Mouse (Mus musculus): ENCODE measurements around the gene Rnf113a2. TPM values are rescaled to one million over a fixed set of nuclear protein-coding genes. Genes with fewer than 3 reads are reported as not detected.

Gene Rnf113a2
- 21.1 and 24.9 TPM in 2 replicates for polyA plus RNA-seq (2015; fragmentation: Nextera tagmentation; extraction: Ambion mirVana)

DNA sequence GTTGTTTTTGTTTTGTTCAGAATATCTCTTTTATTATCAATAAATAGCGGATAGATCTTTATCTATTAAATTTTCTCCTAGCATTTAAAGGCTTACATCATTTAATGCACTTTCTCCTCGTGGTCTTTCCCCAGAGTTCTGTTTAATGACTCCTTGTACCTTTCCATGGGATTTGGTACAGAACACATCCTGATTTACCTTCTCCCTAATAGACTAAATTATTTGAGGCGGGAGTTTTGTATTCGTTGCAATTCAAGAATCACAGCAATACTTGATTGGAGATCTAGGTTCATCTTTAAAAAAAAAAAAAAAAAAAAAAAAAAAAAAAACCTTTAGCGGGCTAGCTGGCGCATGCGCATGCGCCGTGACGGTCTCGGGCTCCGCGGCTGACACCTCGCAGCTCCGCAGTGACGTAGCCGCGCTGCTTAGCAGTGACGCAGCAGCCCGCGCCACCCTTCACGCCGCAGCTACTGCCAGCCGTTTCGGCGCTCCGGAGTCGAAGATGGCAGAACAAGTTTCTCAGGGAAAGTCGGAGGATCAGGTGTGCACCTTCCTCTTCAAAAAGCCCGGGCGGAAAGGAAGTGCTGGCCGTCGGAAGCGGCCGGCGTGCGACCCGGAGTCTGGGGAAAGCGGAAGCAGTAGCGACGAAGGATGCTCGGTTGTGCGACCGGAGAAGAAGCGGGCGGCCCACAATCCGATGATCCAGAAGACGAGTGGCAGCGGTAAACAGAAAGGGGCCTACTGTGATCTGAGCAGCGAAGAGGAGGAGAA is at the start of gene Rnf113a2:
Rnf113a2 (plus strand) TSS at position 363 of the 771 bp plus-strand sequence.

GRCm38 (mm10) chr12:84408819-84409507 is 8.0 kb upstream of the Rnf113a2 start, which contains the start of the genes Entpd5 and Bbof1:
TSS of gene Entpd5 (minus strand) at chr12:84409029.
TSS of gene Bbof1 (plus strand) at chr12:84409071.

GRCm38 (mm10) chr12:84450718-84451646 is 34.0 kb downstream of the Rnf113a2 start, which contains the start of the genes Aldh6a1 and Lin52:
TSS of gene Aldh6a1 (minus strand) at chr12:84451004.
TSS of gene Lin52 (plus strand) at chr12:84451422.

Other genes with a start within 250 kb of the Rnf113a2 start
- gene Elmsan1, start 198.3 kb upstream of the Rnf113a2 start, polyA plus RNA-seq (2015; fragmentation: Nextera tagmentation; extraction: Ambion mirVana), result 5.9 and 6.6 TPM in 2 replicates
- gene Ptgr2, start 132.0 kb upstream of the Rnf113a2 start, polyA plus RNA-seq (2015; fragmentation: Nextera tagmentation; extraction: Ambion mirVana), result 29.9 and 34.9 TPM in 2 replicates
- gene Zfp410, start 100.3 kb upstream of the Rnf113a2 start, polyA plus RNA-seq (2015; fragmentation: Nextera tagmentation; extraction: Ambion mirVana), result 41.1 and 44.6 TPM in 2 replicates
- 22.1 and 25.4 TPM in 2 replicates for gene Coq6, start 55.5 kb upstream of the Rnf113a2 start, polyA plus RNA-seq (2015; fragmentation: Nextera tagmentation; extraction: Ambion mirVana)
- 0.82 and 0.93 TPM in 2 replicates for gene Fam161b, start 55.4 kb upstream of the Rnf113a2 start, polyA plus RNA-seq (2015; fragmentation: Nextera tagmentation; extraction: Ambion mirVana)
- 13.4 and 16.0 TPM in 2 replicates for gene Entpd5, start 8.2 kb upstream of the Rnf113a2 start, polyA plus RNA-seq (2015; fragmentation: Nextera tagmentation; extraction: Ambion mirVana)
- gene Bbof1, start 8.1 kb upstream of the Rnf113a2 start, polyA plus RNA-seq (2015; fragmentation: Nextera tagmentation; extraction: Ambion mirVana), result 0.27 and 0.57 TPM in 2 replicates
- gene Aldh6a1, start 33.8 kb downstream of the Rnf113a2 start, polyA plus RNA-seq (2015; fragmentation: Nextera tagmentation; extraction: Ambion mirVana), result 36.0 and 38.3 TPM in 2 replicates
- gene Lin52, start 34.2 kb downstream of the Rnf113a2 start, polyA plus RNA-seq (2015; fragmentation: Nextera tagmentation; extraction: Ambion mirVana), result 9.5 and 10.6 TPM in 2 replicates
- gene Vsx2, start 152.6 kb downstream of the Rnf113a2 start, polyA plus RNA-seq (2015; fragmentation: Nextera tagmentation; extraction: Ambion mirVana), result not detected in 2 replicates
- 8.8 and 9.8 TPM in 2 replicates for gene Abcd4, start 200.2 kb downstream of the Rnf113a2 start, polyA plus RNA-seq (2015; fragmentation: Nextera tagmentation; extraction: Ambion mirVana)
- gene Vrtn, start 223.8 kb downstream of the Rnf113a2 start, polyA plus RNA-seq (2015; fragmentation: Nextera tagmentation; extraction: Ambion mirVana), result not detected in 2 replicates

All from urinary bladder, postnatal 0 days (tissue).